Mouse (Mus musculus): ENCODE measurements around the gene Pcbp1. TPM values are rescaled to one million over a fixed set of nuclear protein-coding genes. Genes with fewer than 3 reads are reported as not detected.

The Pcbp1 gene
- polyA plus RNA-seq, 1 experiment: 331 TPM

- Histone ChIP-seq H3K4me3 (ENCODE audit: low read depth, low read length) (0 out of 2 replicates have a peak overlapping the region, but pooled peaks have one; percentile 2), H3K9ac (ENCODE audit: low read depth, poor library complexity, severe bottlenecking) (no peak overlapping the region; the same call in 1 of the 2 replicates), H3K27ac (ENCODE audit: insufficient read depth, low read length) (peak overlapping the region; percentile 10; the same call in 1 of the 2 replicates), H3K9me3 (replicated peaks; ENCODE audit: control insufficient read depth, insufficient read depth, low read length, poor library complexity, severe bottlenecking) (no peaks in the 10 kb centered on the region), H3K27me3 (ENCODE audit: control insufficient read depth, insufficient read depth, low read length, poor library complexity, severe bottlenecking) (no peaks in the 10 kb centered on the region), H3K36me3 (ENCODE audit: control insufficient read depth, insufficient read depth, low read length, poor library complexity, severe bottlenecking) (peaks cover 23% of the 10 kb centered on the region), H3K4me1 (ENCODE audit: control insufficient read depth, insufficient read depth, low read length) (peaks cover 4% of the 10 kb centered on the region)
- TF ChIP-seq EP300 (IDR thresholded peaks at IDR 0.05; ENCODE audit: insufficient read depth, low read depth, low read length) (no peak), CTCF (IDR thresholded peaks at IDR 0.05; ENCODE audit: low read depth, low read length) (no peak), POLR2A (IDR thresholded peaks at IDR 0.05; ENCODE audit: insufficient read depth, low read length) (no peak)
These were observed 3.9 kb downstream of the Pcbp1 start for GRCm38 (mm10) chr6:86522001-86522911.

DNA sequence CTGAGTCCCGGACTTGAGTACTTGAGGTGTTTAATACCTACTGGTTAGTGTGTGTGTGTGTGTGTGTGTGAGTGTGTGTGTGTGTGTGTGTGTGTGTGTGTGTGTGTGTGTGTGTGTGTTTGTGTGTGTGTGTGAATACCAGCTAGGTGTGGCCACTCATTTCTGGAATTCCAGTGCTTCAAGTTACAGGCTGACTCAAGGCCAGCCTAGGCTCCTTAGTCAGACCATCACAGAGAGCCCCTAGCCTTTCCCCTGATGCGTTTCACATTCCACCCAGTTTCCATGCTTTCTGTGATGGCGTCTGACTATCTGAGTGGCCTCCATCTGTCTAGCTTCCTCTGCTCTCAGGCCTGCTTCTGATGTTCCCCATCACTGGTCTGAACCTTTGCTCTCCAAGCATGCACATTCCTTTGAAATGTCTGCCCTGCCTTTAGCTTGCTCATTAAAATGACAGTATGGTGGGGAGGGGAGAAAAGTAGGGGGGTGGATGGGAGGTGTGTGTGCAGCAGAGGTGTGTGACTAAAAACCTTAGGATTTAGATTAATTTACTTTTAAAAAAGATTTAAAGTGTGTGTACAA lies 6.3 kb downstream of the Pcbp1 start:
- TF ChIP-seq EP300 (IDR thresholded peaks at IDR 0.05; ENCODE audit: insufficient read depth, low read depth, low read length) (no peak), CTCF (IDR thresholded peaks at IDR 0.05; ENCODE audit: low read depth, low read length) (no peak), POLR2A (IDR thresholded peaks at IDR 0.05; ENCODE audit: insufficient read depth, low read length) (no peak)
- Histone ChIP-seq H3K4me3 (ENCODE audit: low read depth, low read length) (no peak overlapping the region), H3K27ac (ENCODE audit: insufficient read depth, low read length) (peak overlapping the region; percentile 94)

GRCm38 (mm10) chr6:86516021-86516420 lies 10.1 kb downstream of the Pcbp1 start:
- Histone ChIP-seq H3K27me3 (ENCODE audit: control insufficient read depth, insufficient read depth, low read length, poor library complexity, severe bottlenecking) (no peaks in the 10 kb centered on the region), H3K27ac (ENCODE audit: insufficient read depth, low read length) (no peak overlapping the region), H3K9me3 (replicated peaks; ENCODE audit: control insufficient read depth, insufficient read depth, low read length, poor library complexity, severe bottlenecking) (no peaks in the 10 kb centered on the region), H3K36me3 (ENCODE audit: control insufficient read depth, insufficient read depth, low read length, poor library complexity, severe bottlenecking) (no peaks in the 10 kb centered on the region), H3K4me3 (ENCODE audit: low read depth, low read length) (peak overlapping the region; percentile 36), H3K9ac (ENCODE audit: low read depth, poor library complexity, severe bottlenecking) (no peak overlapping the region), H3K4me1 (ENCODE audit: control insufficient read depth, insufficient read depth, low read length) (peaks cover 4% of the 10 kb centered on the region)
- TF ChIP-seq CTCF (IDR thresholded peaks at IDR 0.05; ENCODE audit: low read depth, low read length) (no peak), POLR2A (IDR thresholded peaks at IDR 0.05; ENCODE audit: insufficient read depth, low read length) (no peak), EP300 (IDR thresholded peaks at IDR 0.05; ENCODE audit: insufficient read depth, low read depth, low read length) (no peak)

More for the DNA sequence above, 6.3 kb downstream of the Pcbp1 start:
- H3K4me1 ChIP-seq (ENCODE audit: control insufficient read depth, insufficient read depth, low read length): peaks cover 4% of the 10 kb centered on the region
- H3K27me3 ChIP-seq (ENCODE audit: control insufficient read depth, insufficient read depth, low read length, poor library complexity, severe bottlenecking): no peaks in the 10 kb centered on the region
- H3K9me3 ChIP-seq (replicated peaks; ENCODE audit: control insufficient read depth, insufficient read depth, low read length, poor library complexity, severe bottlenecking): no peaks in the 10 kb centered on the region
- peaks cover 17% of the 10 kb centered on the region for H3K36me3 ChIP-seq (ENCODE audit: control insufficient read depth, insufficient read depth, low read length, poor library complexity, severe bottlenecking)
- H3K9ac ChIP-seq (ENCODE audit: low read depth, poor library complexity, severe bottlenecking): no peak overlapping the region

- H3K27ac ChIP-seq (ENCODE audit: insufficient read depth, low read length): no peak overlapping the region
- no peaks in the 10 kb centered on the region for H3K27me3 ChIP-seq (ENCODE audit: control insufficient read depth, insufficient read depth, low read length, poor library complexity, severe bottlenecking)
These were observed 12.8 kb downstream of the Pcbp1 start for GRCm38 (mm10) chr6:86513296-86513695.

DNA sequence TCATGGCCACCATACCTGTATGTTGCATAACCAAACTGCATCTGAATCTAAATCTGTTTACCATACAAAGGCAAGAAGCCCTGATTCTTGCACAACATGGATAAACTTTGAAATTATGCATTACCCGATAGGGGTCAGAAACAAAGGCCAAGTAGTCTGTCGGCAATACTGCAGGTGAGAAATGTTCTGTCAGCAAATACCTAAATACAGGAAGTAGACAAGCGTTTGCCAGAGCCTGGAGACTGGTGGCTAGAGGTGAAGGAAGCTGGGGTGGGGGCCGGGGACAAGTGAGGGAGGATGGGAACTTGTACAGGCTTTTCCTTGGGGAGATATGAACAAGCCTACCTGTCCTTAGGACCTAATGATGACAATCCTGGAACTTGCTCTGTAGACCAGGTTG lies 15.1 kb downstream of the Pcbp1 start:
- TF ChIP-seq CTCF (IDR thresholded peaks at IDR 0.05; ENCODE audit: low read depth, low read length) (no peak), EP300 (IDR thresholded peaks at IDR 0.05; ENCODE audit: insufficient read depth, low read depth, low read length) (no peak), POLR2A (IDR thresholded peaks at IDR 0.05; ENCODE audit: insufficient read depth, low read length) (no peak)
- no peak overlapping the region for H3K27ac ChIP-seq (ENCODE audit: insufficient read depth, low read length)
- no peak overlapping the region for H3K9ac ChIP-seq (ENCODE audit: low read depth, poor library complexity, severe bottlenecking)
- H3K36me3 ChIP-seq (ENCODE audit: control insufficient read depth, insufficient read depth, low read length, poor library complexity, severe bottlenecking): no peaks in the 10 kb centered on the region
- no peaks in the 10 kb centered on the region for H3K27me3 ChIP-seq (ENCODE audit: control insufficient read depth, insufficient read depth, low read length, poor library complexity, severe bottlenecking)
- no peak overlapping the region for H3K4me3 ChIP-seq (ENCODE audit: low read depth, low read length)
- peaks cover 3% of the 10 kb centered on the region for H3K4me1 ChIP-seq (ENCODE audit: control insufficient read depth, insufficient read depth, low read length)
- H3K9me3 ChIP-seq (replicated peaks; ENCODE audit: control insufficient read depth, insufficient read depth, low read length, poor library complexity, severe bottlenecking): no peaks in the 10 kb centered on the region

More at GRCm38 (mm10) chr6:86513296-86513695, 12.8 kb downstream of the Pcbp1 start:
- no peak overlapping the region for H3K9ac ChIP-seq (ENCODE audit: low read depth, poor library complexity, severe bottlenecking)
- TF ChIP-seq POLR2A (IDR thresholded peaks at IDR 0.05; ENCODE audit: insufficient read depth, low read length): no peak
- no peak for TF ChIP-seq CTCF (IDR thresholded peaks at IDR 0.05; ENCODE audit: low read depth, low read length)
- no peak for TF ChIP-seq EP300 (IDR thresholded peaks at IDR 0.05; ENCODE audit: insufficient read depth, low read depth, low read length)
- H3K4me1 ChIP-seq (ENCODE audit: control insufficient read depth, insufficient read depth, low read length): peaks cover 1% of the 10 kb centered on the region
- H3K4me3 ChIP-seq (ENCODE audit: low read depth, low read length): no peak overlapping the region
- H3K36me3 ChIP-seq (ENCODE audit: control insufficient read depth, insufficient read depth, low read length, poor library complexity, severe bottlenecking): no peaks in the 10 kb centered on the region
- H3K9me3 ChIP-seq (replicated peaks; ENCODE audit: control insufficient read depth, insufficient read depth, low read length, poor library complexity, severe bottlenecking): no peaks in the 10 kb centered on the region

DNA sequence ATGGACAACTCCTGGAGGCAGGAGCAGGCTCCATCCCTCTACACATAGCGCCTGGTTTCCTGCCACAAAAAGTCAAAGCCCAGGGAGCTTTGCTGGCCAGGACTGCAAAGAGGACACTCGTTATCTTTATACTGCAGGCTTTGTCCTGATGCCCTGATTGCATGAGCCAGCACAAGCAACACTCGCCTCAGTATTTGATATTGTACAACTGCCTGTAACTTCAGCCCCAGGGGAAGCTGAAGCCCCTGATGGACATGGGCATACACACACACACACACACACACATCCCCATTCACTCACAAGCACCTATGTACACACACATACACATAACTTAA lies 16.3 kb downstream of the Pcbp1 start:
- no peak for TF ChIP-seq EP300 (IDR thresholded peaks at IDR 0.05; ENCODE audit: insufficient read depth, low read depth, low read length)
- TF ChIP-seq POLR2A (IDR thresholded peaks at IDR 0.05; ENCODE audit: insufficient read depth, low read length): no peak
- no peak for TF ChIP-seq CTCF (IDR thresholded peaks at IDR 0.05; ENCODE audit: low read depth, low read length)
- Histone ChIP-seq H3K27me3 (ENCODE audit: control insufficient read depth, insufficient read depth, low read length, poor library complexity, severe bottlenecking) (no peaks in the 10 kb centered on the region), H3K4me3 (ENCODE audit: low read depth, low read length) (no peak overlapping the region), H3K9me3 (replicated peaks; ENCODE audit: control insufficient read depth, insufficient read depth, low read length, poor library complexity, severe bottlenecking) (no peaks in the 10 kb centered on the region), H3K36me3 (ENCODE audit: control insufficient read depth, insufficient read depth, low read length, poor library complexity, severe bottlenecking) (no peaks in the 10 kb centered on the region), H3K4me1 (ENCODE audit: control insufficient read depth, insufficient read depth, low read length) (peaks cover 3% of the 10 kb centered on the region), H3K9ac (ENCODE audit: low read depth, poor library complexity, severe bottlenecking) (no peak overlapping the region), H3K27ac (ENCODE audit: insufficient read depth, low read length) (no peak overlapping the region)

Data from ES-Bruce4 (cell line).